Mouse (Mus musculus) embryonic facial prominence, embryonic 15.5 days (tissue): ENCODE measurements around the gene Plekhb2. TPM values are rescaled to one million over a fixed set of nuclear protein-coding genes. Genes with fewer than 3 reads are reported as not detected.

Source experiments
- ATAC-seq: fragments of 200-750 bp; cut with Nextera tagmentation; 2 replicates; pipeline ENCODE4 v1.8.0; 2017; ENCODE audit warnings: low read depth, moderate TSS enrichment; ENCODE audit not compliant: insufficient number of reproducible peaks, low FRiP score, low TSS enrichment
- H3K27ac ChIP-seq: fragments of 300-500 bp; sonication (generic); replicated peaks from 2 replicates; pipeline ENCODE4 v1.5.1; 2015; ENCODE audit warnings: mild to moderate bottlenecking, inconsistent platforms
- H3K27me3 ChIP-seq: fragments of 300-500 bp; sonication (generic); 2 replicates; pipeline ENCODE4 v1.6.1; 2015; ENCODE audit warnings: inconsistent platforms
- H3K36me3 ChIP-seq: fragments of 300-500 bp; sonication (generic); 2 replicates; pipeline ENCODE4 v1.6.1; 2015; ENCODE audit warnings: mild to moderate bottlenecking, inconsistent platforms
- H3K4me1 ChIP-seq: fragments of 300-500 bp; sonication (generic); 2 replicates; pipeline ENCODE4 v1.6.1; 2015; ENCODE audit warnings: inconsistent platforms
- H3K4me2 ChIP-seq: fragments of 300-500 bp; sonication (generic); replicated peaks from 2 replicates; pipeline ENCODE4 v1.6.1; 2015; ENCODE audit warnings: mild to moderate bottlenecking, inconsistent platforms
- H3K4me3 ChIP-seq: fragments of 300-500 bp; sonication (generic); replicated peaks from 2 replicates; pipeline ENCODE4 v1.5.1; 2015; ENCODE audit warnings: mild to moderate bottlenecking, inconsistent platforms
- H3K9ac ChIP-seq: fragments of 300-500 bp; sonication (generic); 2 replicates; pipeline ENCODE4 v1.6.1; 2015; ENCODE audit warnings: inconsistent platforms
- H3K9me3 ChIP-seq: fragments of 300-500 bp; sonication (generic); replicated peaks from 2 replicates; pipeline ENCODE4 v1.6.1; 2016; ENCODE audit warnings: inconsistent platforms
- WGBS: fragments of 180-500 bp; shearing (Covaris S2); methylation state at CpG from one replicate; pipeline ENCODE4 v1.1.7; 2015; 5-methylcytosine and 5-hydroxymethylcytosine counted together
- polyA plus RNA-seq: library from polyadenylated mRNA; unstranded; fragments of >200 nt; fragmentation: Nextera tagmentation; extraction: Ambion mirVana; gene quantifications from 2 replicates; pipeline ENCODE4 v1.2.1, GENCODE M21; 2015

Plekhb2 gene
- polyA plus RNA-seq, 1 experiment from 2014 or later: 19.1 TPM

DNA sequence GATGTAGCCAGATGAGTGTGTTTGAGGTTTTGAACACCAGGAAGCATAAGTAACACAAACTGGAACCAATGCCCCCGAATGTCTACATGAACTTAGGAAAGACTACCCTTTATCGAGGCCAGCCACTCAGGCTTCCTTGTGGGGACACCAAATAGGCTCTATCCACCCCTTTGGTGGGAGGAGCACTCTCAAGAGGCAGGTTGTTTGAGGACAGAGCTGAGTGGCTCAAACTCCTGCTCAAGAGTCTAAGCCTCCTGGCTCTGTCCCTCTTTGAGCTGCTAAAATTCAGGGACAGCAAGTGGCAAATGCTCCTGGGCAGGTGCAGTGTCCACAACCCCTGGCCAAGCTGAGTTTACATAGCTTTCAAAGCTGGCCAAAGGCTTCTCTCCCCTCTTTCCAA lies 14.9 kb upstream of the Plekhb2 start:
- ATAC-seq: no peak

DNA sequence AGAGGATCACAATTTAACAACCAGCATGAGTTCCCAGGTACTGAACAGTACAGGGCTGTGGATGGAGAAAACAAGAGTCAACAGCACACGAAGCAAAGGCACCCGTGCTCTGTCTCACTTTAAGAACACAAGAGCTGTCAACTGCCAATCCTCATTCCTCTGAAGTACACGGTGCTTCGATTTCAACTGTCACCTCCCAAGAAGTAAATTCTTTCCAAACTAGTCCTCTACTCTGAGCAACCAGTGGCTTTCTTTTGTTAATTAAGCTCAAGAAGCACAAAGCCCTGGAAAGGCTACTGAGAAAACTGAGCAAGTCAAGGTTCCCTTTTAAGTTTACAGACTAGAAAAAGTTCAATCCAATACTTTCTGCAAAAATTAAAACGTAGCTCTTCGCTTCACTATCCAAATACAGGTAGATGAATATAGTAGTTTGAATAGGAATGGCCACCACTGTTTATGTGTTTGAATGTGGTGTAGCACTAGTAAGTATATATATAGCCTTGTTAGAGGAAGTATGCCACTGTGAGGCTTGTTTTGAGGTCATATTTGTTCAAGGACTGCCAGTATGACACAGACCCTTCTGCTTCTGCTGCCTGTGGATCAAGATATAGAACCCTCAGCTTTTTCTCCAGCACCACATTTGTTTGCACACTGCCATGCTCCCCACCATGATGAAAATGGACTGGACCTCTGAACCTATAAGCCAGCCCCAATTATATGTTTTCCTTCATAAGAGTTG lies 11.7 kb upstream of the Plekhb2 start:
- H3K4me3 ChIP-seq: no peak overlapping the region
- H3K9me3 ChIP-seq: no peaks in the 10 kb centered on the region

More for the DNA sequence above, 14.9 kb upstream of the Plekhb2 start:
- H3K9me3 ChIP-seq: no peaks in the 10 kb centered on the region
- H3K9ac ChIP-seq: no peak overlapping the region
- H3K36me3 ChIP-seq: peaks cover 21% of the 10 kb centered on the region; the same call in 1 of the 2 replicates
- H3K4me1 ChIP-seq: peaks cover 21% of the 10 kb centered on the region
- no peaks in the 10 kb centered on the region for H3K27me3 ChIP-seq
- H3K27ac ChIP-seq: no peak overlapping the region
- H3K4me2 ChIP-seq: no peak overlapping the region
- no peak overlapping the region for H3K4me3 ChIP-seq
- 81% methylated on average over 2 of the region's 2 CpGs for WGBS

GRCm38 (mm10) chr1:34839241-34839640 lies 10.5 kb upstream of the Plekhb2 start:
- no peak overlapping the region for H3K4me2 ChIP-seq
- WGBS: 57% methylated on average over 12 of the region's 12 CpGs
- H3K27ac ChIP-seq: no peak overlapping the region

More for the DNA sequence above, 11.7 kb upstream of the Plekhb2 start:
- Histone ChIP-seq H3K27me3 (no peaks in the 10 kb centered on the region), H3K9ac (no peak overlapping the region), H3K36me3 (peaks cover 21% of the 10 kb centered on the region; the same call in 1 of the 2 replicates), H3K27ac (no peak overlapping the region), H3K4me2 (no peak overlapping the region), H3K4me1 (peaks cover 22% of the 10 kb centered on the region)
- no peak for ATAC-seq
- WGBS: 63% methylated on average over 6 of the region's 6 CpGs

GRCm38 (mm10) chr1:34841709-34842388 lies 7.9 kb upstream of the Plekhb2 start:
- Histone ChIP-seq H3K4me3 (peak overlapping the region; percentile 84), H3K9ac (peak overlapping the region; percentile 93), H3K9me3 (no peaks in the 10 kb centered on the region), H3K27me3 (no peaks in the 10 kb centered on the region), H3K36me3 (no peaks in the 10 kb centered on the region), H3K4me1 (peaks cover 25% of the 10 kb centered on the region), H3K27ac (peak overlapping the region; percentile 98), H3K4me2 (peak overlapping the region; percentile 52)
- ATAC-seq: no peak
- WGBS: 0% methylated on average over 12 of the region's 12 CpGs

More at GRCm38 (mm10) chr1:34839241-34839640, 10.5 kb upstream of the Plekhb2 start:
- peaks cover 27% of the 10 kb centered on the region for H3K4me1 ChIP-seq
- H3K27me3 ChIP-seq: no peaks in the 10 kb centered on the region
- no peak overlapping the region for H3K4me3 ChIP-seq
- peaks cover 12% of the 10 kb centered on the region; the same call in 1 of the 2 replicates for H3K36me3 ChIP-seq
- H3K9ac ChIP-seq: no peak overlapping the region
- H3K9me3 ChIP-seq: no peaks in the 10 kb centered on the region
- no peak for ATAC-seq

DNA sequence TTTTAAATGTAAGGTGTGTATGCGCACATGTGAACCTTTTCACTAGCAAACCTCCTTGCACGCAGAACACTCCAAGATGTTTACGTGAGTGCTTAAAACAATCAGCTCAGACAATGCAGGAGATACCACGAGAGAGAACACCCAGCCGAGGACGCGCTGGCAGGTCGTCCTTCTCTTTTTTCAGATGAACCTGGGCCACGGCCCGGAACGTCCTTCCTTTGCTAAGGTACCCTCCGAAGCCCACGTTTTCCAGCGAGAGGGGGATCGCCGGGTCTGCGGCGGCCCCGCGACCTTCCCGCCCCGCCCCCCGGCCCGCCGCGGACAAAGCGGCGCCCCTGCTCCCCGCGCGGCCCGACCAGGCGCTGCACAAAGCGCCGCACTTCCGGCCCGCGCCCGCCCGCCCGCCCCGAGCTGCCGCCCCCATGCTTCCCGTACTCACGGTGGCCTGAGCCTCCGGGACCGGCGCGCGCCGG lies 7.4 kb upstream of the Plekhb2 start:
- under 1% methylated on average over 51 of the region's 51 CpGs for WGBS

GRCm38 (mm10) chr1:34842887-34843618 lies 6.7 kb upstream of the Plekhb2 start, which contains the start of gene Fam168b:
Fam168b (minus strand) TSS chr1:34843065.
- no peaks in the 10 kb centered on the region for H3K36me3 ChIP-seq
- under 1% methylated on average over 42 of the region's 59 CpGs for WGBS

More for the DNA sequence above, 7.4 kb upstream of the Plekhb2 start:
- peak overlapping the region; percentile 98 for H3K27ac ChIP-seq
- peak overlapping the region; percentile 52 for H3K4me2 ChIP-seq
- ATAC-seq: peak; percentile 88
- no peaks in the 10 kb centered on the region for H3K9me3 ChIP-seq
- H3K36me3 ChIP-seq: no peaks in the 10 kb centered on the region
- no peaks in the 10 kb centered on the region for H3K27me3 ChIP-seq
- H3K4me1 ChIP-seq: peaks cover 25% of the 10 kb centered on the region
- peak overlapping the region; percentile 84 for H3K4me3 ChIP-seq
- peak overlapping the region; percentile 93 for H3K9ac ChIP-seq

DNA sequence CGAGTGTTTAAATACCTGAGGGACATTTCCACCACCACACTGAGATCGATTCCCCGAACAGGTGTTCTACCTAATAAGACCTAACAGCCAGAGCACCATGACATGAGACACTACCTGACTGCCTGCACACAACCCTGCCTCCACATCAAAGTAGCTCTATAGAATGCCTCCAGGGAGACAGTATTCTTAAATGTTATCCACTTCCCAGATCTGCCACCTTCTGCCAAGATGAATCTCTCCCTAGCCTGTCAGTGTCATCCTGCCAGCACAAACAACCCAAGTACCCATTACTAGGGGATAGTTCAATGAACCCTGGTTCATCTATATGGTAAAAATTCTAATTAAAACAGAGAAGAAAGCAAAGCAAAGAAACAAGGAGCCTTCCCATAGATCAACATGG lies 2.7 kb upstream of the Plekhb2 start:
- WGBS: 69% methylated on average over 3 of the region's 3 CpGs
- H3K4me3 ChIP-seq: no peak overlapping the region
- H3K27ac ChIP-seq: no peak overlapping the region
- H3K4me1 ChIP-seq: 0 out of 2 replicates have a peak, but pooled peaks cover 15% of the 10 kb centered on the region
- ATAC-seq: no peak
- no peaks in the 10 kb centered on the region for H3K9me3 ChIP-seq
- no peak overlapping the region for H3K9ac ChIP-seq
- H3K36me3 ChIP-seq: no peaks in the 10 kb centered on the region
- H3K4me2 ChIP-seq: no peak overlapping the region
- H3K27me3 ChIP-seq: no peaks in the 10 kb centered on the region

More at GRCm38 (mm10) chr1:34842887-34843618, 6.7 kb upstream of the Plekhb2 start, which contains the start of gene Fam168b:
- peak within 1 kb of the TSS; percentile 98 for H3K27ac ChIP-seq
- H3K9ac ChIP-seq: peak within 1 kb of the TSS; percentile 93
- H3K4me2 ChIP-seq: peak within 1 kb of the TSS; percentile 52
- H3K4me1 ChIP-seq: peaks cover 22% of the 10 kb centered on the region
- no peaks in the 10 kb centered on the region for H3K27me3 ChIP-seq
- H3K9me3 ChIP-seq: no peaks in the 10 kb centered on the region
- ATAC-seq: peak; percentile 91
- H3K4me3 ChIP-seq: peak within 1 kb of the TSS; percentile 84

- H3K27ac ChIP-seq: no peak overlapping the region
- peak overlapping the region; percentile 72 for H3K4me3 ChIP-seq
- no peaks in the 10 kb centered on the region for H3K9me3 ChIP-seq
- no peak overlapping the region for H3K9ac ChIP-seq
- H3K4me2 ChIP-seq: peak overlapping the region; percentile 91
- ATAC-seq: peak; percentile 31
- WGBS: 45% methylated on average over 11 of the region's 11 CpGs
- 0 out of 2 replicates have a peak, but pooled peaks cover 9% of the 10 kb centered on the region for H3K4me1 ChIP-seq
- no peaks in the 10 kb centered on the region for H3K27me3 ChIP-seq
- H3K36me3 ChIP-seq: no peaks in the 10 kb centered on the region
These were observed 764 bp downstream of the Plekhb2 start for GRCm38 (mm10) chr1:34850343-34851136.

GRCm38 (mm10) chr1:34851562-34851961 lies 1.8 kb downstream of the Plekhb2 start:
- WGBS: 46% methylated on average over 6 of the region's 6 CpGs
- Histone ChIP-seq H3K4me1 (0 out of 2 replicates have a peak, but pooled peaks cover 9% of the 10 kb centered on the region), H3K9me3 (no peaks in the 10 kb centered on the region), H3K4me3 (no peak overlapping the region), H3K9ac (no peak overlapping the region), H3K36me3 (no peaks in the 10 kb centered on the region), H3K4me2 (peak overlapping the region; percentile 12; the same call in 1 of the 2 replicates), H3K27me3 (no peaks in the 10 kb centered on the region), H3K27ac (0 out of 2 replicates have a peak overlapping the region, but pooled peaks have one; percentile 17)
- no peak for ATAC-seq
